Comparison of ENCODE assay signal across 14 mouse cellular contexts in genomic region chr16:67850201-67850600, GRCm38 (mm10).
DNase-seq lines count a peak whose midpoint lies in the region; ATAC-seq and TF ChIP-seq lines count a peak whose summit lies in the region.
"Had no signal": no experiment of that assay in that cellular context is flagged by ENCODE, and none has a peak within 500 bp of the region (broad histone marks: within the 10 kb centered on the region; RNA-seq: fewer than 3 reads in every experiment).

No protein-coding gene starts in this region.

- peaks cover 3% of the 10 kb centered on the region; the same call in 1 of the 2 replicates for H3K4me1 ChIP-seq in forebrain, embryonic 15.5 days
- no peaks in the 10 kb centered on the region for H3K4me1 ChIP-seq in forebrain, embryonic 12.5 days
- H3K4me1 ChIP-seq in MEL (ENCODE audit: control insufficient read depth in 1 of 2, insufficient read depth in 2 of 2, low read length in 2 of 2) = peaks cover 0 to 2% of the 10 kb centered on the region in 2 experiments; a peak in 1 of 4 replicates
- H3K4me1 ChIP-seq: embryonic facial prominence, embryonic 13.5 days; heart, embryonic 15.5 days; hindbrain, embryonic 13.5 days had no signal

- no peaks in the 10 kb centered on the region for H3K9me3 ChIP-seq in forebrain, embryonic 15.5 days
- H3K9me3 ChIP-seq in forebrain, embryonic 12.5 days = no peaks in the 10 kb centered on the region
- H3K9me3 ChIP-seq in MEL (replicated peaks; ENCODE audit: insufficient read depth, low read length) = no peaks in the 10 kb centered on the region
- H3K9me3 ChIP-seq: embryonic facial prominence, embryonic 13.5 days; heart, embryonic 15.5 days; hindbrain, embryonic 13.5 days had no signal

- no peaks in the 10 kb centered on the region for H3K36me3 ChIP-seq in forebrain, embryonic 15.5 days
- no peaks in the 10 kb centered on the region for H3K36me3 ChIP-seq in forebrain, embryonic 12.5 days (replicated peaks)
- no peaks in the 10 kb centered on the region; a peak in 1 of 4 replicates for H3K36me3 ChIP-seq in MEL (ENCODE audit: control insufficient read depth in 1 of 2, insufficient read depth in 2 of 2, low read length in 2 of 2)
- H3K36me3 ChIP-seq: embryonic facial prominence, embryonic 13.5 days; heart, embryonic 15.5 days; hindbrain, embryonic 13.5 days had no signal

- TF ChIP-seq RAD21 in MEL (IDR thresholded peaks at IDR 0.05; ENCODE audit: low read depth, low read length) = no peak

- no peak overlapping the region for H3K4me2 ChIP-seq in forebrain, embryonic 15.5 days (replicated peaks)
- no peak overlapping the region for H3K4me2 ChIP-seq in forebrain, embryonic 12.5 days
- H3K4me2 ChIP-seq: embryonic facial prominence, embryonic 13.5 days; heart, embryonic 15.5 days; hindbrain, embryonic 13.5 days had no signal

- DNase-seq in MEL (ENCODE audit: low read depth, low spot score) = peak; percentile 10
- DNase-seq in cerebellum, adult 9-11 months = peak; percentile 85
- peak; percentile 82 for DNase-seq in layer of hippocampus, adult 9-11 months
- no peak for DNase-seq in kidney, postnatal 10 days
- DNase-seq in gastrocnemius, postnatal 10 days = no peak
- DNase-seq: B cell, adult 2 months; gastrocnemius, postnatal 36 days; kidney, adult 8-10 months had no signal

- 31% methylated on average over 2 of the region's 2 CpGs for WGBS in forebrain, embryonic 15.5 days
- 47% methylated on average over 2 of the region's 2 CpGs for WGBS in forebrain, embryonic 12.5 days

- ATAC-seq in forebrain, embryonic 15.5 days (replicated peaks) = peak; percentile 58
- ATAC-seq in forebrain, embryonic 12.5 days (ENCODE audit: low FRiP score) = no peak
- ATAC-seq in erythroblast, adult 5-6 weeks (replicated peaks; ENCODE audit: low FRiP score, poor library complexity, severe bottlenecking) = no peak

- TF ChIP-seq EP300 in MEL (IDR thresholded peaks at IDR 0.05; ENCODE audit: low read depth in 1 of 2, low read length in 2 of 2) = no peak

- TF ChIP-seq POLR2A in MEL (IDR thresholded peaks at IDR 0.05; ENCODE audit: control insufficient read depth in 1 of 2, insufficient read depth in 1 of 2, low read depth in 1 of 2, low read length in 2 of 2, poor library complexity in 1 of 2) = no peak

- no peak overlapping the region for H3K9ac ChIP-seq in forebrain, embryonic 15.5 days (replicated peaks)
- no peak overlapping the region for H3K9ac ChIP-seq in forebrain, embryonic 12.5 days
- H3K9ac ChIP-seq in MEL (ENCODE audit: control insufficient read depth, low read depth, low read length, poor library complexity, severe bottlenecking) = no peak overlapping the region
- H3K9ac ChIP-seq: embryonic facial prominence, embryonic 13.5 days; heart, embryonic 15.5 days; hindbrain, embryonic 13.5 days had no signal

- TF ChIP-seq CTCF in MEL (IDR thresholded peaks at IDR 0.05 in 2 of 3, conservative IDR thresholded peaks at IDR 0.05 in 1 of 3; ENCODE audit: control insufficient read depth in 1 of 3, insufficient read depth in 1 of 3, low read depth in 2 of 3, low read length in 3 of 3, poor library complexity in 1 of 3, severe bottlenecking in 1 of 3) = no peak

- H3K27me3 ChIP-seq in forebrain, embryonic 15.5 days = no peaks in the 10 kb centered on the region
- H3K27me3 ChIP-seq in forebrain, embryonic 12.5 days = no peaks in the 10 kb centered on the region
- H3K27me3 ChIP-seq in MEL (ENCODE audit: control insufficient read depth in 1 of 2, insufficient read depth in 2 of 2, low read length in 2 of 2) = no peaks in the 10 kb centered on the region
- H3K27me3 ChIP-seq: embryonic facial prominence, embryonic 13.5 days; heart, embryonic 15.5 days; hindbrain, embryonic 13.5 days had no signal

- no peaks in the 10 kb centered on the region for H3K79me2 ChIP-seq in MEL (ENCODE audit: control insufficient read depth, insufficient read depth, low read length, poor library complexity)

- no peak overlapping the region for H3K4me3 ChIP-seq in forebrain, embryonic 15.5 days
- H3K4me3 ChIP-seq in forebrain, embryonic 12.5 days (replicated peaks) = no peak overlapping the region
- peak overlapping the region in 1 of 2 experiments; percentile 5; a peak in 1 of 4 replicates for H3K4me3 ChIP-seq in MEL (ENCODE audit: control insufficient read depth in 1 of 2, insufficient read depth in 1 of 2, low read depth in 2 of 2, low read length in 2 of 2)
- H3K4me3 ChIP-seq: embryonic facial prominence, embryonic 13.5 days; heart, embryonic 15.5 days; hindbrain, embryonic 13.5 days had no signal

- H3K27ac ChIP-seq in forebrain, embryonic 15.5 days (replicated peaks) = peak overlapping the region; percentile 74
- no peak overlapping the region for H3K27ac ChIP-seq in forebrain, embryonic 12.5 days
- H3K27ac ChIP-seq in MEL (ENCODE audit: control insufficient read depth, low read depth, low read length) = no peak overlapping the region
- H3K27ac ChIP-seq: embryonic facial prominence, embryonic 13.5 days; heart, embryonic 15.5 days; hindbrain, embryonic 13.5 days had no signal

TF ChIP-seq in MEL, 35 proteins besides CTCF, POLR2A, EP300 and RAD21:
- TF ChIP-seq MAX (IDR thresholded peaks at IDR 0.05; ENCODE audit: low read length) (no peak), ELF1 (IDR thresholded peaks at IDR 0.05; ENCODE audit: low read depth, low read length) (no peak), NRF1 (IDR thresholded peaks at IDR 0.05; ENCODE audit: insufficient read depth, low read depth, low read length, poor library complexity, severe bottlenecking) (no peak), BHLHE40 (IDR thresholded peaks at IDR 0.05; ENCODE audit: borderline replicate concordance, low read depth, low read length) (no peak), SIN3A (IDR thresholded peaks at IDR 0.05; ENCODE audit: low read length) (no peak), MXI1 (IDR thresholded peaks at IDR 0.05; ENCODE audit: low read depth, low read length) (no peak), CHD2 (IDR thresholded peaks at IDR 0.05; ENCODE audit: low read length) (no peak), MEF2A (IDR thresholded peaks at IDR 0.05; ENCODE audit: extremely low read depth, insufficient replicate concordance, low read depth, low read length, poor library complexity, severe bottlenecking) (no peak), USF1 (IDR thresholded peaks at IDR 0.05; ENCODE audit: low read depth, low read length) (no peak), ZC3H11A (IDR thresholded peaks at IDR 0.05; ENCODE audit: low read depth, low read length) (no peak), USF2 (IDR thresholded peaks at IDR 0.05; ENCODE audit: borderline replicate concordance in 1 of 2, insufficient read depth in 1 of 2, low read depth in 1 of 2, low read length in 2 of 2) (no peak), KAT2A (conservative IDR thresholded peaks at IDR 0.05; ENCODE audit: low read depth, low read length) (no peak), GABPA (IDR thresholded peaks at IDR 0.05; ENCODE audit: low read depth, low read length) (no peak), ZMIZ1 (IDR thresholded peaks at IDR 0.05; ENCODE audit: low read depth, low read length) (no peak), ZKSCAN1 (IDR thresholded peaks at IDR 0.05; ENCODE audit: low read depth, low read length) (no peak), MYB (IDR thresholded peaks at IDR 0.05; ENCODE audit: low read depth, low read length) (no peak), TAL1 (IDR thresholded peaks at IDR 0.05; ENCODE audit: low read length) (no peak), MYC (IDR thresholded peaks at IDR 0.05; ENCODE audit: low read depth, low read length) (no peak), ZNF384 (IDR thresholded peaks at IDR 0.05; ENCODE audit: low read depth, low read length) (no peak)
TF ChIP-seq in MEL: peak in this region for 0.

Comparison
In these comparisons a context has a peak if more than half of its experiments do, and no peak if none do; other contexts are left out.
1. DNase-seq: peak in MEL (single experiment), cerebellum, adult 9-11 months (single experiment) and layer of hippocampus, adult 9-11 months (single experiment); none in kidney, postnatal 10 days (single experiment) and gastrocnemius, postnatal 10 days (single experiment).